Comparison of ENCODE assay signal across 27 mouse cellular contexts in the genomic region with DNA sequence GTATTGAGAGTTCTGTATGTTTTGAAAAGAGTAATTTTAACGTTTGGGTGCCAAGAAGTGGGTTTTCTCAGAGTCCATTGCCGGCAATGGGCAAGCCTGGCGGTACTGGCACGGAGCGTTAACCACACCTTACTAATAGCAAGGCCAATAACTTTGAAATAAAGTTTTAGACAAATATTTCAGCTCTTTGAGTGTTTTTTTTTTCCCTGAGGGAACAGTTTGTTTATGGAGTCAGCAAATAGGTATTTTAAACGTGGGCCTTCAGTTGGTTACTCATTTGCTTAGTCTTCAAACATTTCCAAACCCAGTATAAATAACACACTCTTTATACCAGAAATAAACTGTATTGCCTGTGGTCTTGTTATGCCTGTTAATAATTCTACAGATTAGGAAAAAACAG. TPM values are rescaled to one million over a fixed set of nuclear protein-coding genes. Genes with fewer than 3 reads are reported as not detected.
DNase-seq lines count a peak whose midpoint lies in the region; ATAC-seq and TF ChIP-seq lines count a peak whose summit lies in the region.
"Had no signal": no experiment of that assay in that cellular context is flagged by ENCODE, and none has a peak within 500 bp of the region (broad histone marks: within the 10 kb centered on the region; RNA-seq: fewer than 3 reads in every experiment).

No protein-coding gene starts in this region.

- no peak for DNase-seq in kidney, adult 11 months
- peak; percentile 91 for DNase-seq in liver, adult 2 months (ENCODE audit: extremely low read depth, low read depth, low spot score)
- no peak for DNase-seq in liver
- peak; percentile 59 for DNase-seq in fibroblast of lung, adult 2 months (ENCODE audit: low read depth)
- DNase-seq: adrenal gland, adult 2 months; adrenal gland, postnatal 14 days; cerebellum, adult 11-12 months; cerebellum, adult 8-10 months; cerebellum, postnatal 10 days; cerebellum, postnatal 36 days; embryo, embryonic 11 days; forebrain, postnatal 0 days; gastrocnemius, adult 2 months; gastrocnemius, postnatal 14 days; heart, adult 11 months had no signal

- H3K4me1 ChIP-seq in kidney, embryonic 16.5 days (ENCODE audit: insufficient read depth, low read length), result no peaks in the 10 kb centered on the region
- H3K4me1 ChIP-seq in liver, adult 2 months (ENCODE audit: control insufficient read depth, insufficient read depth, low read length), result peaks cover 18% of the 10 kb centered on the region
- no peaks in the 10 kb centered on the region for H3K4me1 ChIP-seq in midbrain, embryonic 16.5 days (ENCODE audit: control insufficient read depth, insufficient read depth, low read length)
- H3K4me1 ChIP-seq: embryonic facial prominence, embryonic 10.5 days; embryonic facial prominence, embryonic 13.5 days; forebrain, embryonic 10.5 days; forebrain, embryonic 13.5 days; hindbrain, embryonic 12.5 days; hindbrain, embryonic 15.5 days had no signal

- H3K36me3 ChIP-seq in kidney, embryonic 16.5 days (ENCODE audit: insufficient read depth, low read length), result peaks cover 38% of the 10 kb centered on the region
- peaks cover 30% of the 10 kb centered on the region for H3K36me3 ChIP-seq in liver, adult 2 months (ENCODE audit: control insufficient read depth, insufficient read depth, low read length)
- peaks cover 39% of the 10 kb centered on the region for H3K36me3 ChIP-seq in midbrain, embryonic 16.5 days (ENCODE audit: control insufficient read depth, insufficient read depth, low read length)

- TF ChIP-seq POLR2A in liver, adult 2 months (IDR thresholded peaks at IDR 0.05; ENCODE audit: extremely low read depth, insufficient read depth, low read length), result no peak

- no peak for TF ChIP-seq CTCF in liver, adult 2 months (IDR thresholded peaks at IDR 0.05; ENCODE audit: low read depth, low read length)

- H3K79me2 ChIP-seq in liver, adult 2 months (ENCODE audit: control insufficient read depth, insufficient read depth, low read length), result no peaks in the 10 kb centered on the region

- H3K4me3 ChIP-seq in kidney, embryonic 16.5 days (ENCODE audit: low read length), result no peak overlapping the region
- H3K4me3 ChIP-seq in liver, adult 2 months (ENCODE audit: insufficient read depth, low read depth, low read length), result no peak overlapping the region
- H3K4me3 ChIP-seq in midbrain, embryonic 16.5 days (ENCODE audit: low read depth, low read length), result no peak overlapping the region
- H3K4me3 ChIP-seq: embryonic facial prominence, embryonic 10.5 days; embryonic facial prominence, embryonic 13.5 days; erythroblast, embryonic 14.5 days; forebrain, embryonic 10.5 days; forebrain, embryonic 13.5 days; gastrocnemius, adult 2 months; hindbrain, embryonic 12.5 days; hindbrain, embryonic 15.5 days had no signal

- no peak overlapping the region for H3K9ac ChIP-seq in kidney, embryonic 16.5 days (replicated peaks; ENCODE audit: low read length)
- H3K9ac ChIP-seq in liver, adult 2 months (ENCODE audit: low read depth, low read length), result no peak overlapping the region
- no peak overlapping the region for H3K9ac ChIP-seq in midbrain, embryonic 16.5 days (ENCODE audit: low read depth, low read length)
- H3K9ac ChIP-seq: embryonic facial prominence, embryonic 13.5 days; forebrain, embryonic 13.5 days; forebrain, postnatal 0 days; hindbrain, embryonic 12.5 days; hindbrain, embryonic 15.5 days had no signal

- H3K4me2 ChIP-seq in kidney, embryonic 16.5 days (replicated peaks; ENCODE audit: low read depth, low read length), result no peak overlapping the region
- H3K4me2 ChIP-seq in midbrain, embryonic 16.5 days (ENCODE audit: low read length), result no peak overlapping the region
- H3K4me2 ChIP-seq: embryonic facial prominence, embryonic 13.5 days; forebrain, embryonic 13.5 days; heart, embryonic 11.5 days; hindbrain, embryonic 12.5 days; hindbrain, embryonic 15.5 days had no signal

- WGBS in kidney, embryonic 16.5 days, result 66% methylated on average over 6 of the region's 6 CpGs
- 26% methylated on average over 6 of the region's 6 CpGs for WGBS in liver, adult 2 months
- 96% methylated on average over 6 of the region's 6 CpGs for WGBS in midbrain, embryonic 16.5 days

- no peak overlapping the region for H3K27ac ChIP-seq in kidney, embryonic 16.5 days (ENCODE audit: low read length)
- H3K27ac ChIP-seq in liver, adult 2 months (replicated peaks; ENCODE audit: insufficient read depth, low read depth, low read length), result no peak overlapping the region
- H3K27ac ChIP-seq in midbrain, embryonic 16.5 days (ENCODE audit: low read length), result no peak overlapping the region
- H3K27ac ChIP-seq: embryonic facial prominence, embryonic 10.5 days; embryonic facial prominence, embryonic 13.5 days; forebrain, embryonic 10.5 days; forebrain, embryonic 13.5 days; gastrocnemius, adult 2 months; hindbrain, embryonic 12.5 days; hindbrain, embryonic 15.5 days had no signal

- ATAC-seq in kidney, embryonic 16.5 days (ENCODE audit: low FRiP score, low TSS enrichment), result peak; percentile 55; the same call in 1 of the 2 replicates
- no peak for ATAC-seq in midbrain, embryonic 16.5 days
- ATAC-seq: CD4-positive, CD25-positive, alpha-beta regulatory T cell, adult 4 months; forebrain, embryonic 13.5 days; forebrain, postnatal 0 days had no signal

- H3K9me3 ChIP-seq in kidney, embryonic 16.5 days (ENCODE audit: low read length), result no peaks in the 10 kb centered on the region
- H3K9me3 ChIP-seq in midbrain, embryonic 16.5 days (replicated peaks; ENCODE audit: control insufficient read depth, low read length, poor library complexity, severe bottlenecking), result no peaks in the 10 kb centered on the region
- H3K9me3 ChIP-seq: embryonic facial prominence, embryonic 10.5 days; embryonic facial prominence, embryonic 13.5 days; forebrain, embryonic 10.5 days; forebrain, embryonic 13.5 days; hindbrain, embryonic 12.5 days; hindbrain, embryonic 15.5 days had no signal

- no peaks in the 10 kb centered on the region for H3K27me3 ChIP-seq in kidney, embryonic 16.5 days (ENCODE audit: insufficient read depth, low read length)
- H3K27me3 ChIP-seq in liver, adult 2 months (ENCODE audit: control insufficient read depth, insufficient read depth, low read length), result no peaks in the 10 kb centered on the region
- no peaks in the 10 kb centered on the region for H3K27me3 ChIP-seq in midbrain, embryonic 16.5 days (ENCODE audit: control insufficient read depth, insufficient read depth, low read depth, low read length)
- H3K27me3 ChIP-seq: embryonic facial prominence, embryonic 13.5 days; forebrain, embryonic 13.5 days; hindbrain, embryonic 12.5 days; hindbrain, embryonic 15.5 days had no signal

RNA-seq across cellular contexts. Expression of gene Hmgcs1, which starts 17.7 kb away (rescaled TPM):
- polyA plus RNA-seq in kidney, embryonic 16.5 days (2015; fragmentation: Nextera tagmentation; extraction: Ambion mirVana), result 202 and 204 TPM in 2 replicates
- total RNA-seq in liver, adult 2 months (2014; rRNA removed), result 350 and 447 TPM in 2 replicates
- 99.8 and 112 TPM in 2 replicates for polyA plus RNA-seq in liver, adult 2 months (2012; rRNA removed)
- polyA plus RNA-seq in midbrain, embryonic 16.5 days (2015; fragmentation: Nextera tagmentation; extraction: Ambion mirVana), result 635 and 644 TPM in 2 replicates

RNA-seq across cellular contexts. Expression of gene Nim1k, which starts 47.8 kb away (rescaled TPM):
- 1.3 and 1.4 TPM in 2 replicates for polyA plus RNA-seq in kidney, embryonic 16.5 days (2015; fragmentation: Nextera tagmentation; extraction: Ambion mirVana)
- total RNA-seq in liver, adult 2 months (2014; rRNA removed), result 1.1 and 1.3 TPM in 2 replicates
- polyA plus RNA-seq in liver, adult 2 months (2012; rRNA removed), result 0.81 and 0.90 TPM in 2 replicates
- polyA plus RNA-seq in midbrain, embryonic 16.5 days (2015; fragmentation: Nextera tagmentation; extraction: Ambion mirVana), result 5.5 and 7.0 TPM in 2 replicates
- total RNA-seq: MEL had no signal
- polyA plus RNA-seq: erythroblast, embryonic 14.5 days had no signal

Comparison
In these comparisons a context has a peak if more than half of its experiments do, and no peak if none do; other contexts are left out.
1. DNase-seq: peak in liver, adult 2 months (single experiment) and fibroblast of lung, adult 2 months (single experiment); none in kidney, adult 11 months (single experiment) and liver (single experiment).